Mouse (Mus musculus): ENCODE measurements around the gene 2310079G19Rik. TPM values are rescaled to one million over a fixed set of nuclear protein-coding genes. Genes with fewer than 3 reads are reported as not detected.

2310079G19Rik gene
- total RNA-seq (2023), result not detected

GRCm38 (mm10) chr16:88627566-88627965 is at the start of gene 2310079G19Rik:
Gene 2310079G19Rik (minus strand): TSS chr16:88627666.

GRCm38 (mm10) chr16:88671571-88671970 is 44.1 kb upstream of the 2310079G19Rik start, which contains the start of gene Krtap27-1:
Gene Krtap27-1 (minus strand): TSS chr16:88671671.

GRCm38 (mm10) chr16:88647358-88647846 is 19.9 kb upstream of the 2310079G19Rik start, which contains the start of gene Krtap26-1:
Gene Krtap26-1 (minus strand): TSS chr16:88647796.

GRCm38 (mm10) chr16:88611922-88612321 is 15.5 kb downstream of the 2310079G19Rik start, which contains the start of gene Krtap24-1:
Gene Krtap24-1 (minus strand): TSS chr16:88612279.

Other genes starting within 250 kb of the 2310079G19Rik start
- not detected for gene Cldn17, start 120.7 kb downstream of the 2310079G19Rik start, total RNA-seq (2023)
- gene Cldn8, start 64.5 kb downstream of the 2310079G19Rik start, total RNA-seq (2023), result not detected
- gene Krtap24-1, start 15.4 kb downstream of the 2310079G19Rik start, total RNA-seq (2023), result not detected
- gene Krtap26-1, start 20.1 kb upstream of the 2310079G19Rik start, total RNA-seq (2023), result not detected
- gene Krtap27-1, start 44.0 kb upstream of the 2310079G19Rik start, total RNA-seq (2023), result not detected
- not detected for gene 2310061N02Rik, start 80.3 kb upstream of the 2310079G19Rik start, total RNA-seq (2023)
- gene Krtap13-1, start 101.2 kb upstream of the 2310079G19Rik start, total RNA-seq (2023), result not detected
- gene Krtap13, start 124.0 kb upstream of the 2310079G19Rik start, total RNA-seq (2023), result not detected
- not detected for gene 2310034C09Rik, start 131.2 kb upstream of the 2310079G19Rik start, total RNA-seq (2023)
- not detected for gene 2310057N15Rik, start 146.5 kb upstream of the 2310079G19Rik start, total RNA-seq (2023)
- gene Gm5965, start 150.2 kb upstream of the 2310079G19Rik start, total RNA-seq (2023), result not detected
- gene Gm20741, start 184.6 kb upstream of the 2310079G19Rik start, total RNA-seq (2023), result not detected
- not detected for gene Krtap15, start 192.5 kb upstream of the 2310079G19Rik start, total RNA-seq (2023)
- not detected for gene Krtap14, start 198.5 kb upstream of the 2310079G19Rik start, total RNA-seq (2023)
- gene Krtap19-1, start 241.7 kb upstream of the 2310079G19Rik start, total RNA-seq (2023), result not detected
- not detected for gene Krtap19-2, start 246.6 kb upstream of the 2310079G19Rik start, total RNA-seq (2023)